In genomic region chr15:88489715-88490114, GRCm38 (mm10) we compare ENCODE assay signal across 24 mouse cellular contexts.
"Had no signal": no experiment of that assay in that cellular context is flagged by ENCODE, and none has a peak within 500 bp of the region (broad histone marks: within the 10 kb centered on the region; RNA-seq: fewer than 3 reads in every experiment).

No protein-coding gene starts in this region.

- H3K27ac ChIP-seq: gastrocnemius, adult 2 months; heart, embryonic 10.5 days; hindbrain, embryonic 12.5 days; hindbrain, embryonic 14.5 days; intestine, embryonic 15.5 days; limb, embryonic 13.5 days; limb, embryonic 15.5 days; liver, embryonic 12.5 days had no signal

- H3K27me3 ChIP-seq: heart, embryonic 12.5 days; hindbrain, embryonic 12.5 days; intestine, embryonic 15.5 days; limb, embryonic 13.5 days; limb, embryonic 15.5 days; liver, embryonic 12.5 days had no signal

- H3K4me1 ChIP-seq: heart, embryonic 10.5 days; heart, embryonic 12.5 days; hindbrain, embryonic 12.5 days; intestine, embryonic 15.5 days; limb, embryonic 13.5 days; limb, embryonic 15.5 days; liver, embryonic 12.5 days had no signal

- DNase-seq: gastrocnemius, adult 2 months; gastrocnemius, postnatal 10 days; gastrocnemius, postnatal 25 days; heart, postnatal 10 days; heart, postnatal 4 days; kidney, adult 18-20 months; kidney, adult 8-10 months; kidney, postnatal 10 days; kidney, postnatal 25 days; kidney, postnatal 4 days; layer of hippocampus, postnatal 36 days; left cerebral cortex, postnatal 4 days had no signal

- H3K4me3 ChIP-seq: gastrocnemius, adult 2 months; heart, embryonic 10.5 days; heart, embryonic 12.5 days; hindbrain, embryonic 10.5 days; hindbrain, embryonic 12.5 days; intestine, embryonic 15.5 days; limb, embryonic 13.5 days; limb, embryonic 15.5 days; liver, embryonic 12.5 days had no signal

- H3K36me3 ChIP-seq: heart, embryonic 10.5 days; heart, embryonic 12.5 days; hindbrain, embryonic 10.5 days; hindbrain, embryonic 12.5 days; intestine, embryonic 15.5 days; limb, embryonic 13.5 days; limb, embryonic 15.5 days; liver, embryonic 12.5 days had no signal

- ATAC-seq: hindbrain, embryonic 16.5 days; inflammation-experienced regulatory T-cells, adult 6 months; intestine, embryonic 15.5 days; intestine, postnatal 0 days; liver, embryonic 12.5 days had no signal
